Mouse (Mus musculus) forebrain, embryonic 11.5 days (tissue): ENCODE results near the gene Kif3a. TPM values are rescaled to one million over a fixed set of nuclear protein-coding genes. Genes with fewer than 3 reads are reported as not detected.

Experiments
- ATAC-seq: fragments of 200-750 bp; cut with Nextera tagmentation; replicated peaks from 2 replicates; pipeline ENCODE4 v1.8.0; 2017; ENCODE audit warnings: moderate TSS enrichment; ENCODE audit not compliant: low FRiP score
- DNase-seq: peaks from one replicate; pipeline ENCODE4 v3.0.0-alpha.2; 2017; ENCODE audit warnings: low spot score
- H3K27ac ChIP-seq: fragments of 300-500 bp; sonication (generic); 2 replicates; pipeline ENCODE4 v1.5.1; 2014; ENCODE audit warnings: low read depth, low read length
- H3K27me3 ChIP-seq: fragments of 300-500 bp; sonication (generic); 2 replicates; pipeline ENCODE4 v1.6.1; 2014; ENCODE audit warnings: mild to moderate bottlenecking, low read length, mixed read lengths; ENCODE audit not compliant: control insufficient read depth, insufficient read depth
- H3K36me3 ChIP-seq: fragments of 300-500 bp; sonication (generic); 2 replicates; pipeline ENCODE4 v1.6.1; 2014; ENCODE audit warnings: mild to moderate bottlenecking, low read length, moderate library complexity, mixed read lengths; ENCODE audit not compliant: control insufficient read depth, insufficient read depth
- H3K4me1 ChIP-seq: fragments of 300-500 bp; sonication (generic); replicated peaks from 2 replicates; pipeline ENCODE4 v1.6.1; 2014; ENCODE audit warnings: low read length, mixed read lengths; ENCODE audit not compliant: control insufficient read depth, insufficient read depth
- H3K4me2 ChIP-seq: fragments of 300-500 bp; sonication (generic); 2 replicates; pipeline ENCODE4 v1.6.1; 2014; ENCODE audit warnings: low read depth, mild to moderate bottlenecking, low read length, moderate library complexity, mixed read lengths; ENCODE audit not compliant: severe bottlenecking
- H3K4me3 ChIP-seq: fragments of 300-500 bp; sonication (generic); 2 replicates; pipeline ENCODE4 v1.5.1; 2014; ENCODE audit warnings: low read depth, low read length
- H3K9ac ChIP-seq: fragments of 300-500 bp; sonication (generic); 2 replicates; pipeline ENCODE4 v1.6.1; 2014; ENCODE audit warnings: low read length
- H3K9me3 ChIP-seq: fragments of 300-500 bp; sonication (generic); 2 replicates; pipeline ENCODE4 v1.6.1; 2016; ENCODE audit warnings: low read length, mixed read lengths; ENCODE audit not compliant: control insufficient read depth
- WGBS: fragments of 180-500 bp; shearing (Covaris S2); extraction: QIAGEN DNeasy Blood & Tissue Kit; methylation state at CpG from one replicate; pipeline ENCODE4 v1.1.7; 2014; 5-methylcytosine and 5-hydroxymethylcytosine counted together
- polyA plus RNA-seq: library from polyadenylated mRNA; unstranded; fragments of >200 nt; fragmentation: Nextera tagmentation; extraction: Ambion mirVana; gene quantifications from 2 replicates; pipeline ENCODE4 v1.2.1, GENCODE M21; 2014

The Kif3a gene
- polyA plus RNA-seq, 1 experiment from 2014 or later = 78.6 TPM

- peak overlapping the region; percentile 41 for H3K9ac ChIP-seq
- H3K27me3 ChIP-seq = peaks cover 11% of the 10 kb centered on the region; the same call in 1 of the 2 replicates
- ATAC-seq (no peak), DNase-seq (peak; percentile 59)
- WGBS = 2% methylated on average over 40 of the region's 40 CpGs
- H3K36me3 ChIP-seq = no peaks in the 10 kb centered on the region
- H3K9me3 ChIP-seq = no peaks in the 10 kb centered on the region
- H3K4me1 ChIP-seq = peaks cover 10% of the 10 kb centered on the region
- no peak overlapping the region for H3K27ac ChIP-seq
- peak overlapping the region; percentile 28 for H3K4me3 ChIP-seq
- H3K4me2 ChIP-seq = peak overlapping the region; percentile 63
Measured at GRCm38 (mm10) chr11:53636183-53636646, 69.0 kb downstream of the Kif3a start.

GRCm38 (mm10) chr11:53637046-53637802, 70.0 kb downstream of the Kif3a start:
- no peaks in the 10 kb centered on the region for H3K9me3 ChIP-seq
- no peak overlapping the region; the same call in 1 of the 2 replicates for H3K9ac ChIP-seq
- H3K4me3 ChIP-seq = no peak overlapping the region
- H3K4me1 ChIP-seq = peaks cover 10% of the 10 kb centered on the region
- H3K36me3 ChIP-seq = no peaks in the 10 kb centered on the region
- H3K27me3 ChIP-seq = peaks cover 11% of the 10 kb centered on the region; the same call in 1 of the 2 replicates
- 21% methylated on average over 21 of the region's 21 CpGs for WGBS
- no peak for ATAC-seq
- 0 out of 2 replicates have a peak overlapping the region, but pooled peaks have one; percentile 5 for H3K4me2 ChIP-seq
- H3K27ac ChIP-seq = no peak overlapping the region
- DNase-seq = peak; percentile 60

GRCm38 (mm10) chr11:53637803-53638260, 70.7 kb downstream of the Kif3a start:
- no peak overlapping the region for H3K9ac ChIP-seq
- no peak for ATAC-seq
- H3K27ac ChIP-seq = no peak overlapping the region
- no peak overlapping the region for H3K4me3 ChIP-seq
- H3K4me1 ChIP-seq = peaks cover 10% of the 10 kb centered on the region
- no peak for DNase-seq
- no peaks in the 10 kb centered on the region for H3K36me3 ChIP-seq
- no peak overlapping the region for H3K4me2 ChIP-seq
- H3K9me3 ChIP-seq = no peaks in the 10 kb centered on the region
- H3K27me3 ChIP-seq = peaks cover 11% of the 10 kb centered on the region; the same call in 1 of the 2 replicates
- WGBS = 82% methylated on average over 10 of the region's 10 CpGs

GRCm38 (mm10) chr11:53642744-53643279, 75.6 kb downstream of the Kif3a start:
- Histone ChIP-seq H3K9me3 (no peaks in the 10 kb centered on the region), H3K4me3 (no peak overlapping the region), H3K27ac (no peak overlapping the region), H3K27me3 (0 out of 2 replicates have a peak, but pooled peaks cover under 1% of the 10 kb centered on the region), H3K9ac (no peak overlapping the region), H3K4me1 (no peaks in the 10 kb centered on the region), H3K36me3 (no peaks in the 10 kb centered on the region), H3K4me2 (no peak overlapping the region)
- WGBS = 76% methylated on average over 12 of the region's 12 CpGs
- no peak for DNase-seq
- ATAC-seq = no peak

GRCm38 (mm10) chr11:53644017-53644416, 76.8 kb downstream of the Kif3a start:
- Histone ChIP-seq H3K36me3 (no peaks in the 10 kb centered on the region), H3K4me2 (no peak overlapping the region), H3K27me3 (no peaks in the 10 kb centered on the region), H3K9me3 (no peaks in the 10 kb centered on the region), H3K4me3 (no peak overlapping the region), H3K27ac (no peak overlapping the region), H3K9ac (no peak overlapping the region), H3K4me1 (no peaks in the 10 kb centered on the region)
- 85% methylated on average over 5 of the region's 5 CpGs for WGBS
- DNase-seq (no peak), ATAC-seq (no peak)

- no peak for ATAC-seq
- H3K27me3 ChIP-seq = no peaks in the 10 kb centered on the region
- no peak overlapping the region for H3K27ac ChIP-seq
- no peak overlapping the region for H3K9ac ChIP-seq
- no peaks in the 10 kb centered on the region for H3K9me3 ChIP-seq
- H3K4me3 ChIP-seq = no peak overlapping the region
- WGBS = 90% methylated on average over 4 of the region's 4 CpGs
- H3K4me1 ChIP-seq = no peaks in the 10 kb centered on the region
- H3K36me3 ChIP-seq = no peaks in the 10 kb centered on the region; the same call in 1 of the 2 replicates
- DNase-seq = no peak
- no peak overlapping the region for H3K4me2 ChIP-seq
Measured at GRCm38 (mm10) chr11:53651441-53651840, 84.3 kb downstream of the Kif3a start.

Other genes starting within 250 kb of the Kif3a start
- gene Zcchc10, start 242.7 kb upstream of the Kif3a start, polyA plus RNA-seq = 24.1 and 25.5 TPM in 2 replicates
- gene Aff4, start 216.5 kb upstream of the Kif3a start, polyA plus RNA-seq = 46.0 and 49.3 TPM in 2 replicates
- not detected in 2 replicates for gene Leap2, start 144.2 kb upstream of the Kif3a start, polyA plus RNA-seq
- 564 and 579 TPM in 2 replicates for gene Uqcrq, start 136.5 kb upstream of the Kif3a start, polyA plus RNA-seq
- 1.2 and 1.4 TPM in 2 replicates for gene Gdf9, start 136.4 kb upstream of the Kif3a start, polyA plus RNA-seq
- not detected in 2 replicates for gene Gm10447, start 110.3 kb upstream of the Kif3a start, polyA plus RNA-seq
- gene Shroom1, start 110.2 kb upstream of the Kif3a start, polyA plus RNA-seq = 1.1 and 1.8 TPM in 2 replicates
- gene Gm9837, start 96.9 kb upstream of the Kif3a start, polyA plus RNA-seq = not detected in 2 replicates
- not detected in 2 replicates for gene Gm9945, start 87.2 kb upstream of the Kif3a start, polyA plus RNA-seq
- 0.76 and 0.77 TPM in 2 replicates for gene Sowaha, start 87.1 kb upstream of the Kif3a start, polyA plus RNA-seq
- gene Sept8, start 48.1 kb upstream of the Kif3a start, polyA plus RNA-seq = 22.5 and 24.4 TPM in 2 replicates
- gene Il4, start 51.3 kb downstream of the Kif3a start, polyA plus RNA-seq = 1.9 and 2.4 TPM in 2 replicates
- gene Il13, start 67.3 kb downstream of the Kif3a start, polyA plus RNA-seq = not detected in 2 replicates
- gene Rad50, start 139.9 kb downstream of the Kif3a start, polyA plus RNA-seq = 24.3 and 27.6 TPM in 2 replicates
- gene Il5, start 153.4 kb downstream of the Kif3a start, polyA plus RNA-seq = not detected in 2 replicates
- 4.0 and 4.3 TPM in 2 replicates for gene Irf1, start 202.6 kb downstream of the Kif3a start, polyA plus RNA-seq
- not detected in 2 replicates for gene Gm17334, start 205.8 kb downstream of the Kif3a start, polyA plus RNA-seq